8 mouse cellular contexts compared by ENCODE assay signal in genomic region chr3:104675258-104675851, GRCm38 (mm10). TPM values are rescaled to one million over a fixed set of nuclear protein-coding genes. Genes with fewer than 3 reads are reported as not detected.
DNase-seq lines count a peak whose midpoint lies in the region; ATAC-seq and TF ChIP-seq lines count a peak whose summit lies in the region.

No protein-coding gene starts in this region.

- peaks cover 0 to 19% of the 10 kb centered on the region in 2 experiments; a peak in 2 of 4 replicates for H3K4me1 ChIP-seq in ES-E14 (ENCODE audit: control insufficient read depth in 2 of 2, insufficient read depth in 2 of 2, low read length in 2 of 2, poor library complexity in 1 of 2)
- peaks cover 24% of the 10 kb centered on the region for H3K4me1 ChIP-seq in forebrain, embryonic 13.5 days
- H3K4me1 ChIP-seq in lung, embryonic 15.5 days: peaks cover 22% of the 10 kb centered on the region
- H3K4me1 ChIP-seq in thymus, adult 2 months (replicated peaks; ENCODE audit: control insufficient read depth, insufficient read depth, low read length): peaks cover 33% of the 10 kb centered on the region

- 6% methylated on average over 23 of the region's 23 CpGs for WGBS in forebrain, embryonic 13.5 days
- WGBS in lung, embryonic 15.5 days: 3% methylated on average over 23 of the region's 23 CpGs
- 8% methylated on average over 23 of the region's 23 CpGs for WGBS in thymus, adult 2 months

- H3K4me2 ChIP-seq in forebrain, embryonic 13.5 days: peak overlapping the region; percentile 67
- peak overlapping the region; percentile 77 for H3K4me2 ChIP-seq in lung, embryonic 15.5 days

- peak; percentile 98 for TF ChIP-seq CTCF in layer of hippocampus, adult 2 months (conservative IDR thresholded peaks at IDR 0.05)
- TF ChIP-seq CTCF in thymus, adult 2 months (IDR thresholded peaks at IDR 0.05; ENCODE audit: borderline replicate concordance, control insufficient read depth, extremely low read depth, insufficient read depth, low read length, poor library complexity): peak; percentile 97

- H3K27ac ChIP-seq in ES-E14 (ENCODE audit: insufficient read depth, low read depth, low read length, poor library complexity, severe bottlenecking): no peak overlapping the region
- H3K27ac ChIP-seq in forebrain, embryonic 13.5 days: no peak overlapping the region
- peak overlapping the region; percentile 75 for H3K27ac ChIP-seq in layer of hippocampus, adult 2 months
- no peak overlapping the region for H3K27ac ChIP-seq in lung, embryonic 15.5 days
- H3K27ac ChIP-seq in thymus, adult 2 months (ENCODE audit: control insufficient read depth, insufficient read depth, low read length): no peak overlapping the region

- peak; percentile 80 for ATAC-seq in forebrain, embryonic 13.5 days
- peak; percentile 70; the same call in 1 of the 2 replicates for ATAC-seq in lung, embryonic 15.5 days (ENCODE audit: borderline replicate concordance, extremely low read depth, low FRiP score, low TSS enrichment)

- in situ Hi-C loops in ES-E14 (cut with MboI; ENCODE audit: low sequenced_read_pairs in 2 of 2, unreplicated experiment in 2 of 2): loop anchor here in 1 of 2 experiments (25.0 kb wide), 1 partner anchor 163 kb away; the partner anchor contains the start of gene Lrig2

- no peaks in the 10 kb centered on the region for H3K36me3 ChIP-seq in ES-E14 (ENCODE audit: control insufficient read depth, insufficient read depth, low read length, poor library complexity, severe bottlenecking)
- H3K36me3 ChIP-seq in forebrain, embryonic 13.5 days (ENCODE audit: poor library complexity, severe bottlenecking): no peaks in the 10 kb centered on the region
- no peaks in the 10 kb centered on the region for H3K36me3 ChIP-seq in lung, embryonic 15.5 days
- H3K36me3 ChIP-seq in thymus, adult 2 months (ENCODE audit: control insufficient read depth, insufficient read depth, low read length): no peaks in the 10 kb centered on the region

- H3K27me3 ChIP-seq in forebrain, embryonic 13.5 days: 0 out of 2 replicates have a peak, but pooled peaks cover 3% of the 10 kb centered on the region
- no peaks in the 10 kb centered on the region for H3K27me3 ChIP-seq in lung, embryonic 15.5 days
- no peaks in the 10 kb centered on the region for H3K27me3 ChIP-seq in thymus, adult 2 months (ENCODE audit: control insufficient read depth, insufficient read depth, low read length)

- no peak for TF ChIP-seq POLR2A in thymus, adult 2 months (IDR thresholded peaks at IDR 0.05; ENCODE audit: control insufficient read depth, extremely low read depth, insufficient read depth, low read length, poor library complexity)

- H3K9ac ChIP-seq in ES-E14 (ENCODE audit: insufficient read depth, low read depth, low read length, poor library complexity, severe bottlenecking): 0 out of 2 replicates have a peak overlapping the region, but pooled peaks have one; percentile 0
- H3K9ac ChIP-seq in forebrain, embryonic 13.5 days: peak overlapping the region; percentile 58
- H3K9ac ChIP-seq in lung, embryonic 15.5 days: peak overlapping the region; percentile 19; the same call in 1 of the 2 replicates

- DNase-seq in ES-E14 (ENCODE audit: low read depth, low spot score): peak; percentile 40
- peak; percentile 79 for DNase-seq in cerebellum, adult 11 months
- peak; percentile 59 for DNase-seq in heart, postnatal 25 days (ENCODE audit: low spot score)
- DNase-seq in layer of hippocampus, adult 2 months (ENCODE audit: low spot score in 2 of 2): peak; percentile 50 to 63
- DNase-seq in ovary, adult 18-20 months (ENCODE audit: low spot score): peak; percentile 29
- DNase-seq in thymus, adult 2 months: peak; percentile 81

- H3K9me3 ChIP-seq in ES-E14 (ENCODE audit: control insufficient read depth, insufficient read depth, low read depth, low read length): no peaks in the 10 kb centered on the region
- peaks cover 7% of the 10 kb centered on the region; the same call in 1 of the 2 replicates for H3K9me3 ChIP-seq in forebrain, embryonic 13.5 days (replicated peaks)
- H3K9me3 ChIP-seq in lung, embryonic 15.5 days: no peaks in the 10 kb centered on the region

- intact Hi-C loops in heart, postnatal 25 days (cut with DNase I): loop anchor here (1.0 to 2.0 kb wide), 2 partner anchors 31 to 135 kb away; no protein-coding TSS in a partner anchor

- peak overlapping the region; percentile 2 to 27; a peak in 2 of 4 replicates for H3K4me3 ChIP-seq in ES-E14 (ENCODE audit: insufficient read depth in 1 of 2, low read depth in 1 of 2, low read length in 2 of 2, poor library complexity in 1 of 2, severe bottlenecking in 1 of 2)
- H3K4me3 ChIP-seq in forebrain, embryonic 13.5 days: peak overlapping the region; percentile 34
- peak overlapping the region; percentile 51 for H3K4me3 ChIP-seq in layer of hippocampus, adult 2 months
- peak overlapping the region; percentile 41 for H3K4me3 ChIP-seq in lung, embryonic 15.5 days
- peak overlapping the region; percentile 6 for H3K4me3 ChIP-seq in thymus, adult 2 months (ENCODE audit: control insufficient read depth, insufficient read depth, low read length)

TF ChIP-seq in ES-E14, 5 proteins besides CTCF, POLR2A, EP300 and RAD21:
- TF ChIP-seq ZC3H11A (IDR thresholded peaks at IDR 0.05; ENCODE audit: borderline replicate concordance, low read depth, low read length) (peak; percentile 14; the same call in 1 of the 2 replicates), ZNF384 (IDR thresholded peaks at IDR 0.05; ENCODE audit: low read depth, low read length) (no peak), MAFK (IDR thresholded peaks at IDR 0.05; ENCODE audit: insufficient read depth, low read depth, low read length) (no peak), HCFC1 (IDR thresholded peaks at IDR 0.05; ENCODE audit: borderline replicate concordance, insufficient read depth, low read length) (no peak), CHD2 (IDR thresholded peaks at IDR 0.05; ENCODE audit: low read depth, low read length) (no peak)
TF ChIP-seq in ES-E14: peak in this region for 1.

RNA-seq across cellular contexts. Expression of gene Slc16a1, which starts 36.9 kb away (rescaled TPM):
- 121 and 172 TPM in 2 replicates for total RNA-seq in ES-E14 (2012; rRNA removed)
- polyA plus RNA-seq in forebrain, embryonic 13.5 days (2015; fragmentation: Nextera tagmentation; extraction: Ambion mirVana): 18.4 and 19.7 TPM in 2 replicates
- total RNA-seq in heart, postnatal 25 days (2021): 100 to 1,000 TPM; 166 to 175 TPM
- total RNA-seq in layer of hippocampus, adult 2 months (2021): 10 to 100 TPM; 20.8 to 22.0 TPM
- 29.1 and 29.5 TPM in 2 replicates for polyA plus RNA-seq in lung, embryonic 15.5 days (2015; fragmentation: Nextera tagmentation; extraction: Ambion mirVana)
- 54.9 and 80.5 TPM in 2 replicates for polyA plus RNA-seq in thymus, adult 2 months (2012; rRNA removed)

Comparison
In these comparisons a context has a peak if more than half of its experiments do, and no peak if none do; other contexts are left out.
1. DNase-seq: peak in every context shown above with its lines; median percentile 81 in thymus, adult 2 months; 79 in cerebellum, adult 11 months; 59 in heart, postnatal 25 days; 56 in layer of hippocampus, adult 2 months; 40 in ES-E14; 29 in ovary, adult 18-20 months.
2. H3K9ac ChIP-seq: peak in every context shown above with its lines; median percentile 58 in forebrain, embryonic 13.5 days; 19 in lung, embryonic 15.5 days; 0 in ES-E14.